Mouse (Mus musculus) stomach, postnatal 0 days (tissue): Measurements from ENCODE around the gene Dnajc17. TPM values are rescaled to one million over a fixed set of nuclear protein-coding genes. Genes with fewer than 3 reads are reported as not detected.

Source experiments
- ATAC-seq: fragments of 200-750 bp; cut with Nextera tagmentation; 2 replicates; pipeline ENCODE4 v1.8.0; 2017; ENCODE audit not compliant: low FRiP score, low TSS enrichment
- DNase-seq: peaks from one replicate; pipeline ENCODE4 v3.0.0-alpha.2; 2016; ENCODE audit warnings: low spot score
- H3K27ac ChIP-seq: fragments of 300-500 bp; sonication (generic); replicated peaks from 2 replicates; pipeline ENCODE4 v1.5.1; 2014; ENCODE audit warnings: mild to moderate bottlenecking, control low read depth
- H3K27me3 ChIP-seq: fragments of 300-500 bp; sonication (generic); 2 replicates; pipeline ENCODE4 v1.6.1; 2014; ENCODE audit warnings: low read length; ENCODE audit not compliant: control insufficient read depth, insufficient read depth
- H3K36me3 ChIP-seq: fragments of 300-500 bp; sonication (generic); 2 replicates; pipeline ENCODE4 v1.6.1; 2014; ENCODE audit warnings: low read length, mixed read lengths; ENCODE audit not compliant: control insufficient read depth, insufficient read depth
- H3K4me1 ChIP-seq: fragments of 300-500 bp; sonication (generic); replicated peaks from 2 replicates; pipeline ENCODE4 v1.6.1; 2014; ENCODE audit warnings: antibody characterized with exemption; ENCODE audit not compliant: control insufficient read depth, insufficient read depth
- H3K4me2 ChIP-seq: fragments of 300-500 bp; sonication (generic); replicated peaks from 2 replicates; pipeline ENCODE4 v1.6.1; 2014; ENCODE audit warnings: low read depth, mild to moderate bottlenecking, control low read depth, moderate library complexity
- H3K4me3 ChIP-seq: fragments of 300-500 bp; sonication (generic); 2 replicates; pipeline ENCODE4 v1.5.1; 2014; ENCODE audit warnings: low read depth, low read length, control low read depth
- H3K9ac ChIP-seq: fragments of 300-500 bp; sonication (generic); 2 replicates; pipeline ENCODE4 v1.6.1; 2014; ENCODE audit warnings: mild to moderate bottlenecking, low read length, control low read depth, mixed read lengths
- H3K9me3 ChIP-seq: fragments of 300-500 bp; sonication (generic); 2 replicates; pipeline ENCODE4 v1.6.1; 2016; ENCODE audit warnings: low read length; ENCODE audit not compliant: control insufficient read depth
- CTCF ChIP-seq: IDR thresholded peaks from 2 replicates; pipeline ENCODE4 v1.5.1; 2016; ENCODE audit warnings: antibody characterized with exemption, low read depth, mild to moderate bottlenecking, moderate library complexity
- EP300 ChIP-seq: optimal IDR thresholded peaks from 2 replicates; pipeline ENCODE3; 2016; ENCODE audit warnings: antibody characterized with exemption
- WGBS: fragments of 180-500 bp; shearing (Covaris S2); extraction: QIAGEN DNeasy Blood & Tissue Kit; methylation state at CpG from one replicate; pipeline ENCODE4 v1.1.7; 2014; 5-methylcytosine and 5-hydroxymethylcytosine counted together
- polyA plus RNA-seq: library from polyadenylated mRNA; unstranded; fragments of >200 nt; fragmentation: Nextera tagmentation; extraction: Ambion mirVana; gene quantifications from 2 replicates; pipeline ENCODE4 v1.2.1, GENCODE M21; 2015

Dnajc17 gene
- polyA plus RNA-seq, 1 experiment from 2014 or later = 12.5 TPM

GRCm38 (mm10) chr2:119196316-119197108, 12.1 kb downstream of the Dnajc17 start:
- H3K4me1 ChIP-seq = peaks cover 2% of the 10 kb centered on the region; the same call in 1 of the 2 replicates
- no peak overlapping the region for H3K4me3 ChIP-seq
- no peaks in the 10 kb centered on the region for H3K36me3 ChIP-seq
- no peak overlapping the region for H3K4me2 ChIP-seq
- no peak for DNase-seq
- WGBS = 51% methylated on average over 4 of the region's 4 CpGs
- H3K9me3 ChIP-seq = no peaks in the 10 kb centered on the region
- no peak overlapping the region for H3K9ac ChIP-seq
- ATAC-seq = no peak
- no peak for TF ChIP-seq CTCF
- TF ChIP-seq EP300 = no peak
- H3K27me3 ChIP-seq = no peaks in the 10 kb centered on the region
- H3K27ac ChIP-seq = 0 out of 2 replicates have a peak overlapping the region, but pooled peaks have one; percentile 13

- H3K36me3 ChIP-seq = no peaks in the 10 kb centered on the region
- no peak for TF ChIP-seq EP300
- TF ChIP-seq CTCF = no peak
- H3K4me1 ChIP-seq = 0 out of 2 replicates have a peak, but pooled peaks cover 2% of the 10 kb centered on the region
- ATAC-seq = no peak
- H3K4me3 ChIP-seq = no peak overlapping the region
- no peak overlapping the region for H3K4me2 ChIP-seq
- H3K27ac ChIP-seq = peak overlapping the region; percentile 56
- 75% methylated on average over 5 of the region's 5 CpGs for WGBS
- no peaks in the 10 kb centered on the region for H3K9me3 ChIP-seq
- no peak for DNase-seq
- no peak overlapping the region for H3K9ac ChIP-seq
- H3K27me3 ChIP-seq = no peaks in the 10 kb centered on the region
Observed at GRCm38 (mm10) chr2:119194140-119194539, 14.5 kb downstream of the Dnajc17 start.

GRCm38 (mm10) chr2:119190969-119191368, 17.6 kb downstream of the Dnajc17 start:
- TF ChIP-seq CTCF (no peak), EP300 (no peak)
- DNase-seq = no peak
- no peak overlapping the region for H3K4me2 ChIP-seq
- 68% methylated on average over 5 of the region's 5 CpGs for WGBS
- H3K9me3 ChIP-seq = no peaks in the 10 kb centered on the region
- H3K27ac ChIP-seq = no peak overlapping the region
- no peaks in the 10 kb centered on the region for H3K4me1 ChIP-seq
- no peak overlapping the region for H3K9ac ChIP-seq
- H3K4me3 ChIP-seq = no peak overlapping the region
- ATAC-seq = no peak
- no peaks in the 10 kb centered on the region; the same call in 1 of the 2 replicates for H3K36me3 ChIP-seq
- H3K27me3 ChIP-seq = no peaks in the 10 kb centered on the region

GRCm38 (mm10) chr2:119189029-119189710, 19.4 kb downstream of the Dnajc17 start:
- H3K36me3 ChIP-seq = peaks cover 5% of the 10 kb centered on the region; the same call in 1 of the 2 replicates
- no peaks in the 10 kb centered on the region for H3K27me3 ChIP-seq
- no peak overlapping the region for H3K9ac ChIP-seq
- DNase-seq = peak; percentile 89
- H3K4me3 ChIP-seq = peak overlapping the region; percentile 35
- WGBS = 6% methylated on average over 15 of the region's 15 CpGs
- TF ChIP-seq EP300 (no peak), CTCF (peak; percentile 87)
- no peaks in the 10 kb centered on the region for H3K9me3 ChIP-seq
- no peak overlapping the region for H3K27ac ChIP-seq
- peak; percentile 81 for ATAC-seq
- no peaks in the 10 kb centered on the region for H3K4me1 ChIP-seq
- H3K4me2 ChIP-seq = peak overlapping the region; percentile 71

- Histone ChIP-seq H3K36me3 (peaks cover 5% of the 10 kb centered on the region; the same call in 1 of the 2 replicates), H3K4me1 (no peaks in the 10 kb centered on the region)
- no peak for ATAC-seq
Observed at GRCm38 (mm10) chr2:119182914-119183313, 25.7 kb downstream of the Dnajc17 start.

More at GRCm38 (mm10) chr2:119182914-119183313, 25.7 kb downstream of the Dnajc17 start:
- TF ChIP-seq CTCF (no peak), EP300 (no peak)
- Histone ChIP-seq H3K9ac (no peak overlapping the region), H3K27me3 (no peaks in the 10 kb centered on the region), H3K27ac (no peak overlapping the region), H3K4me3 (no peak overlapping the region), H3K4me2 (no peak overlapping the region), H3K9me3 (no peaks in the 10 kb centered on the region)
- 87% methylated on average over 7 of the region's 7 CpGs for WGBS
- no peak for DNase-seq
